Mouse (Mus musculus) heart, embryonic 13.5 days (tissue): ENCODE results near the gene Six1. TPM values are rescaled to one million over a fixed set of nuclear protein-coding genes. Genes with fewer than 3 reads are reported as not detected.
"Not testable (repeated sequence)": the region's sequence is repeated elsewhere in the genome, so short reads cannot be mapped to it uniquely, and the experiment has no call there.

ENCODE experiments used
- ATAC-seq: fragments of 200-750 bp; cut with Nextera tagmentation; 2 replicates; pipeline ENCODE4 v1.8.0; 2017; ENCODE audit warnings: moderate TSS enrichment; ENCODE audit not compliant: insufficient number of reproducible peaks, low FRiP score, low TSS enrichment; ENCODE audit errors: extremely low read depth
- H3K27ac ChIP-seq: fragments of 300-500 bp; sonication (generic); replicated peaks from 2 replicates; pipeline ENCODE4 v1.5.1; 2015; ENCODE audit warnings: moderate library complexity, mild to moderate bottlenecking, inconsistent platforms
- H3K27me3 ChIP-seq: fragments of 300-500 bp; sonication (generic); replicated peaks from 2 replicates; pipeline ENCODE4 v1.6.1; 2015; ENCODE audit warnings: mild to moderate bottlenecking, inconsistent platforms
- H3K36me3 ChIP-seq: fragments of 300-500 bp; sonication (generic); 2 replicates; pipeline ENCODE4 v1.6.1; 2015; ENCODE audit warnings: mild to moderate bottlenecking, inconsistent platforms
- H3K4me1 ChIP-seq: fragments of 300-500 bp; sonication (generic); 2 replicates; pipeline ENCODE4 v1.6.1; 2015; ENCODE audit warnings: inconsistent platforms
- H3K4me2 ChIP-seq: fragments of 300-500 bp; sonication (generic); 2 replicates; pipeline ENCODE4 v1.6.1; 2015; ENCODE audit warnings: inconsistent platforms, mild to moderate bottlenecking, moderate library complexity
- H3K4me3 ChIP-seq: fragments of 300-500 bp; sonication (generic); 2 replicates; pipeline ENCODE4 v1.5.1; 2015; ENCODE audit warnings: moderate library complexity, mild to moderate bottlenecking, inconsistent platforms
- H3K9ac ChIP-seq: fragments of 300-500 bp; sonication (generic); 2 replicates; pipeline ENCODE4 v1.6.1; 2015; ENCODE audit warnings: inconsistent platforms, mild to moderate bottlenecking, moderate library complexity
- H3K9me3 ChIP-seq: fragments of 300-500 bp; sonication (generic); 2 replicates; pipeline ENCODE4 v1.6.1; 2016; ENCODE audit warnings: inconsistent platforms
- WGBS: fragments of 180-500 bp; shearing (Covaris S2); methylation state at CpG from one replicate; pipeline ENCODE4 v1.1.7; 2015; ENCODE audit warnings: mixed read lengths; 5-methylcytosine and 5-hydroxymethylcytosine counted together
- polyA plus RNA-seq: library from polyadenylated mRNA; unstranded; fragments of >200 nt; fragmentation: Nextera tagmentation; extraction: Ambion mirVana; gene quantifications from 2 replicates; pipeline ENCODE4 v1.2.1, GENCODE M21; 2015

Gene Six1
- polyA plus RNA-seq, 1 experiment from 2014 or later: 0.79 TPM

- not testable (repeated sequence) for ATAC-seq, H3K4me1 ChIP-seq, H3K4me2 ChIP-seq, H3K9ac ChIP-seq, H3K27me3 ChIP-seq, H3K4me3 ChIP-seq, H3K27ac ChIP-seq, H3K9me3 ChIP-seq, H3K36me3 ChIP-seq
- 86% methylated on average over 4 of the region's 4 CpGs for WGBS
These were observed 28.1 kb upstream of the Six1 start for GRCm38 (mm10) chr12:73081828-73082227.

GRCm38 (mm10) chr12:73060805-73061410 is 7.2 kb upstream of the Six1 start:
- peaks cover 17% of the 10 kb centered on the region for H3K27me3 ChIP-seq
- no peak overlapping the region for H3K4me3 ChIP-seq
- H3K4me1 ChIP-seq: no peaks in the 10 kb centered on the region
- no peak overlapping the region for H3K27ac ChIP-seq
- no peak overlapping the region for H3K9ac ChIP-seq
- H3K9me3 ChIP-seq: no peaks in the 10 kb centered on the region
- no peaks in the 10 kb centered on the region for H3K36me3 ChIP-seq
- WGBS: 53% methylated on average over 9 of the region's 9 CpGs
- ATAC-seq: no peak
- H3K4me2 ChIP-seq: no peak overlapping the region

GRCm38 (mm10) chr12:73057492-73057891 is 3.8 kb upstream of the Six1 start:
- H3K27me3 ChIP-seq: peaks cover 46% of the 10 kb centered on the region
- H3K4me2 ChIP-seq: no peak overlapping the region
- no peak overlapping the region for H3K27ac ChIP-seq
- H3K4me3 ChIP-seq: no peak overlapping the region
- H3K36me3 ChIP-seq: no peaks in the 10 kb centered on the region
- no peaks in the 10 kb centered on the region for H3K9me3 ChIP-seq
- no peak for ATAC-seq
- peaks cover 13% of the 10 kb centered on the region for H3K4me1 ChIP-seq
- 80% methylated on average over 6 of the region's 6 CpGs for WGBS
- H3K9ac ChIP-seq: no peak overlapping the region

GRCm38 (mm10) chr12:73055451-73055850 is 1.8 kb upstream of the Six1 start:
- H3K27ac ChIP-seq: no peak overlapping the region
- WGBS: 26% methylated on average over 5 of the region's 5 CpGs

GRCm38 (mm10) chr12:73054576-73055185 is 994 bp upstream of the Six1 start:
- Histone ChIP-seq H3K4me1 (peaks cover 19% of the 10 kb centered on the region), H3K9ac (no peak overlapping the region), H3K27ac (no peak overlapping the region), H3K4me3 (peak overlapping the region; percentile 62), H3K4me2 (peak overlapping the region; percentile 79), H3K36me3 (no peaks in the 10 kb centered on the region), H3K9me3 (no peaks in the 10 kb centered on the region), H3K27me3 (peaks cover 74% of the 10 kb centered on the region)
- ATAC-seq: no peak
- 31% methylated on average over 15 of the region's 15 CpGs for WGBS

More at GRCm38 (mm10) chr12:73055451-73055850, 1.8 kb upstream of the Six1 start:
- Histone ChIP-seq H3K9ac (no peak overlapping the region), H3K4me3 (no peak overlapping the region), H3K27me3 (peaks cover 66% of the 10 kb centered on the region), H3K4me2 (no peak overlapping the region), H3K4me1 (peaks cover 19% of the 10 kb centered on the region), H3K36me3 (no peaks in the 10 kb centered on the region), H3K9me3 (no peaks in the 10 kb centered on the region)
- ATAC-seq: no peak

GRCm38 (mm10) chr12:73052651-73053591 is 766 bp downstream of the Six1 start:
- peak overlapping the region; percentile 79 for H3K4me2 ChIP-seq
- peaks cover 92% of the 10 kb centered on the region for H3K27me3 ChIP-seq
- H3K4me1 ChIP-seq: peaks cover 19% of the 10 kb centered on the region
- H3K9me3 ChIP-seq: no peaks in the 10 kb centered on the region
- 0 out of 2 replicates have a peak, but pooled peaks have one; percentile 3 for ATAC-seq
- 11% methylated on average over 34 of the region's 34 CpGs for WGBS
- peak overlapping the region; percentile 62 for H3K4me3 ChIP-seq
- H3K36me3 ChIP-seq: no peaks in the 10 kb centered on the region
- H3K9ac ChIP-seq: peak overlapping the region; percentile 82
- H3K27ac ChIP-seq: no peak overlapping the region

- Histone ChIP-seq H3K4me1 (peaks cover 19% of the 10 kb centered on the region), H3K36me3 (no peaks in the 10 kb centered on the region), H3K4me3 (peak overlapping the region; percentile 62), H3K27ac (no peak overlapping the region), H3K9me3 (no peaks in the 10 kb centered on the region), H3K4me2 (peak overlapping the region; percentile 79), H3K9ac (no peak overlapping the region), H3K27me3 (peaks cover 94% of the 10 kb centered on the region)
- 6% methylated on average over 19 of the region's 19 CpGs for WGBS
- ATAC-seq: no peak
These were observed 1.5 kb downstream of the Six1 start for GRCm38 (mm10) chr12:73052036-73052650.

- no peak for ATAC-seq
- 2% methylated on average over 15 of the region's 15 CpGs for WGBS
These were observed 2.7 kb downstream of the Six1 start for GRCm38 (mm10) chr12:73050811-73051580.

GRCm38 (mm10) chr12:73050305-73050704 is 3.4 kb downstream of the Six1 start:
- Histone ChIP-seq H3K4me3 (no peak overlapping the region), H3K27me3 (peaks cover 95% of the 10 kb centered on the region), H3K27ac (no peak overlapping the region), H3K9me3 (no peaks in the 10 kb centered on the region), H3K9ac (no peak overlapping the region), H3K36me3 (no peaks in the 10 kb centered on the region), H3K4me1 (peaks cover 34% of the 10 kb centered on the region), H3K4me2 (no peak overlapping the region)
- WGBS: 1% methylated on average over 13 of the region's 13 CpGs
- ATAC-seq: no peak

More at GRCm38 (mm10) chr12:73050811-73051580, 2.7 kb downstream of the Six1 start:
- H3K9me3 ChIP-seq: no peaks in the 10 kb centered on the region
- no peak overlapping the region for H3K27ac ChIP-seq
- H3K36me3 ChIP-seq: no peaks in the 10 kb centered on the region
- peaks cover 95% of the 10 kb centered on the region for H3K27me3 ChIP-seq
- H3K4me1 ChIP-seq: peaks cover 27% of the 10 kb centered on the region
- no peak overlapping the region for H3K4me2 ChIP-seq
- no peak overlapping the region for H3K9ac ChIP-seq
- H3K4me3 ChIP-seq: no peak overlapping the region

GRCm38 (mm10) chr12:73049520-73050225 is 4.0 kb downstream of the Six1 start:
- Histone ChIP-seq H3K4me3 (no peak overlapping the region), H3K9ac (no peak overlapping the region), H3K4me2 (no peak overlapping the region), H3K27ac (no peak overlapping the region), H3K27me3 (peaks cover 95% of the 10 kb centered on the region), H3K9me3 (no peaks in the 10 kb centered on the region), H3K4me1 (peaks cover 38% of the 10 kb centered on the region), H3K36me3 (no peaks in the 10 kb centered on the region)
- WGBS: 7% methylated on average over 19 of the region's 19 CpGs
- ATAC-seq: no peak
